Mouse (Mus musculus): ENCODE measurements around the gene Farp1. TPM values are rescaled to one million over a fixed set of nuclear protein-coding genes. Genes with fewer than 3 reads are reported as not detected.

Farp1 gene
- polyA plus RNA-seq, 1 experiment from 2014 or later, result 3.7 TPM

DNA sequence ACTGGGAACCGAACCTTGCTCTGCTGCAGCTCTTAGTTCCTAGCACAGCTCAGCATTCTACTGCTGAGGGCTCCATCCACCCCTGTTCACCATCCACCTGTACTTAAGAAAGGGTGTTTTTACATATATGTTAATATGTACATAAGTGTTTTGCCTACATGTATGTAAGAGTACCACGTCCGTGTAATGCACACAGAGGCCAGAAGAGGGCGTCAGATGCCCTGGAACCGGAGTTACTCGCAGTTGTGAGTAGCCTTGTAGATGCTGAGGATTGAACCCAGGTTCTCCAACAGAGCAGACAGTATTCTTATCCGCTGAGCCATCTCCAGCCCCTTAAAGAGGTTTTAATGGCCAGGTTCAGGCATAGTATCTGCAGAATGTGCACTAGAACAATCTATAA, 183.6 kb downstream of the Farp1 start:
- WGBS (ENCODE audit: insufficient replicate concordance), result 62% methylated on average over 7 of the region's 7 CpGs
- ATAC-seq (ENCODE audit: low read depth), result no peak

DNA sequence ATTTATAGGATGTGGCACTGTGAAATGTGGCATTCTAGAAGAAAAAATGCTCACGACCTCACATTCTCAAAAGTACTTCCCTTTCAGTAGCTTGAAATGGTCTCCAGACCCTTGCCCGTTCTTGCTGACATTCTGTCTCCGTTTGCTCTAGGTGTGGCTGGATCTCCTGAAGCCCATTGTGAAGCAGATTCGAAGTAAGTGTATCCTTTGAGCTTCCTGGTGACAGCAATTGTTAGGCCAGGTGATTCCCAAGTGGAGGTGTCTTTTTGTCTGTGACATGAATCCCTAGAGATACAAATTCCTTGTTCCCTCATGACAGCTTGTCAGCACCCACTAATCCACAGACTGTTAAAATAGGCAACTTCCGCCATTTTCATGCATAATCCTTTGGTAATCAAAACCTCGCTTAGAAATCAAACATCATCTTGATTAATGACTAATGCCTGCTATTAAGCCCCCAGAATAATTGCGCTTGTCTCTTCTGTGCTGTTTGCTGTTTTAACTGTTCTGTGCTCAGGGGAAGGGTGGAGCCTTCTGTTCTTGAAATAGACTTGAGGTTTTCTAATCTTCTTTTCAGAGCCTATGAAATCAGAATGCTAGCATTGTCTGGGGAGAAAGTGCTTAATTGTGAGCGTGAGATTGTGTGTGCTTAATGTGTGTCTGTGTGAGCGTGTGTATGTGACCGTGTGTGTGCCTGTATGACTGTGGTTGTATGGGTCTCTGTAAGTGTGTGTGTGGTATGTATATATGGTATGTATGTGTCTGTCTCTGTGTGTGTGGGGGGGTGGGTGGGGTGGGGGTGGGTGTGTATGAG, 184.4 kb downstream of the Farp1 start:
- Histone ChIP-seq H3K27ac (ENCODE audit: low read length) (no peak overlapping the region), H3K36me3 (ENCODE audit: control insufficient read depth, insufficient read depth) (no peaks in the 10 kb centered on the region), H3K4me3 (ENCODE audit: low read depth, low read length) (no peak overlapping the region), H3K9me3 (replicated peaks; ENCODE audit: control insufficient read depth, low read length) (no peaks in the 10 kb centered on the region), H3K9ac (ENCODE audit: low read depth, low read length) (no peak overlapping the region), H3K4me2 (ENCODE audit: low read depth, low read length) (no peak overlapping the region), H3K4me1 (ENCODE audit: control insufficient read depth, low read depth, low read length) (no peaks in the 10 kb centered on the region), H3K27me3 (ENCODE audit: control insufficient read depth, insufficient read depth, low read depth, low read length) (no peaks in the 10 kb centered on the region)
- WGBS (ENCODE audit: insufficient replicate concordance), result 58% methylated on average over 10 of the region's 10 CpGs
- ATAC-seq (ENCODE audit: low read depth), result no peak

More for the DNA sequence above, 183.6 kb downstream of the Farp1 start:
- Histone ChIP-seq H3K36me3 (ENCODE audit: control insufficient read depth, insufficient read depth) (no peaks in the 10 kb centered on the region), H3K4me3 (ENCODE audit: low read depth, low read length) (no peak overlapping the region), H3K27me3 (ENCODE audit: control insufficient read depth, insufficient read depth, low read depth, low read length) (no peaks in the 10 kb centered on the region), H3K4me2 (ENCODE audit: low read depth, low read length) (no peak overlapping the region), H3K9me3 (replicated peaks; ENCODE audit: control insufficient read depth, low read length) (no peaks in the 10 kb centered on the region), H3K9ac (ENCODE audit: low read depth, low read length) (no peak overlapping the region), H3K4me1 (ENCODE audit: control insufficient read depth, low read depth, low read length) (no peaks in the 10 kb centered on the region), H3K27ac (ENCODE audit: low read length) (no peak overlapping the region)

GRCm38 (mm10) chr14:121220040-121220322, 185.0 kb downstream of the Farp1 start:
- H3K27me3 ChIP-seq (ENCODE audit: control insufficient read depth, insufficient read depth, low read depth, low read length), result no peaks in the 10 kb centered on the region
- no peak for ATAC-seq (ENCODE audit: low read depth)
- H3K36me3 ChIP-seq (ENCODE audit: control insufficient read depth, insufficient read depth), result no peaks in the 10 kb centered on the region
- WGBS (ENCODE audit: insufficient replicate concordance), result 80% methylated on average over 1 of the region's 1 CpGs
- no peak overlapping the region for H3K4me2 ChIP-seq (ENCODE audit: low read depth, low read length)
- no peaks in the 10 kb centered on the region for H3K4me1 ChIP-seq (ENCODE audit: control insufficient read depth, low read depth, low read length)
- H3K9me3 ChIP-seq (replicated peaks; ENCODE audit: control insufficient read depth, low read length), result no peaks in the 10 kb centered on the region
- H3K4me3 ChIP-seq (ENCODE audit: low read depth, low read length), result no peak overlapping the region
- H3K27ac ChIP-seq (ENCODE audit: low read length), result no peak overlapping the region
- H3K9ac ChIP-seq (ENCODE audit: low read depth, low read length), result no peak overlapping the region

DNA sequence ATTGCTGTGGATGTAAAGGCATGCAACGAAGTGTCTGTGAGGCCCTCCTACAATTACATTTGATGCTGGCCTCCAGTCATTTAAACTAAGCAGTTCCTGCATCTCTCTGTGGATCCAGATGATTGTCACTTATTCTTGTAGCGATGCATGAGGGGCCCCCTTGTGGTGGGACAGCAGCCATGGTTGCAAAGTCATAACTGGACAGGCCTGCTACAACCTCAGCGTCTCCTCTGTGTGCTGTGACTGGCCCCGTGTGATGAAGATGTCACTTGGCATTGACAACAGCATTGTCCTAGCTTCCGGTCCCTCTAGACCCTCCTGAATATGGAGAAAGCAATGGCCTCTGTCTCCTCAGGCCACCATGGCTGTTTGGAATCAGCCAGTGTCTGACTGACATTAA, 185.7 kb downstream of the Farp1 start:
- 69% methylated on average over 5 of the region's 5 CpGs for WGBS (ENCODE audit: insufficient replicate concordance)
- no peak overlapping the region for H3K4me2 ChIP-seq (ENCODE audit: low read depth, low read length)
- no peaks in the 10 kb centered on the region for H3K36me3 ChIP-seq (ENCODE audit: control insufficient read depth, insufficient read depth)
- no peak for ATAC-seq (ENCODE audit: low read depth)
- no peak overlapping the region for H3K9ac ChIP-seq (ENCODE audit: low read depth, low read length)
- no peaks in the 10 kb centered on the region for H3K27me3 ChIP-seq (ENCODE audit: control insufficient read depth, insufficient read depth, low read depth, low read length)
- no peaks in the 10 kb centered on the region for H3K4me1 ChIP-seq (ENCODE audit: control insufficient read depth, low read depth, low read length)
- H3K27ac ChIP-seq (ENCODE audit: low read length), result no peak overlapping the region
- no peak overlapping the region for H3K4me3 ChIP-seq (ENCODE audit: low read depth, low read length)
- no peaks in the 10 kb centered on the region for H3K9me3 ChIP-seq (replicated peaks; ENCODE audit: control insufficient read depth, low read length)

DNA sequence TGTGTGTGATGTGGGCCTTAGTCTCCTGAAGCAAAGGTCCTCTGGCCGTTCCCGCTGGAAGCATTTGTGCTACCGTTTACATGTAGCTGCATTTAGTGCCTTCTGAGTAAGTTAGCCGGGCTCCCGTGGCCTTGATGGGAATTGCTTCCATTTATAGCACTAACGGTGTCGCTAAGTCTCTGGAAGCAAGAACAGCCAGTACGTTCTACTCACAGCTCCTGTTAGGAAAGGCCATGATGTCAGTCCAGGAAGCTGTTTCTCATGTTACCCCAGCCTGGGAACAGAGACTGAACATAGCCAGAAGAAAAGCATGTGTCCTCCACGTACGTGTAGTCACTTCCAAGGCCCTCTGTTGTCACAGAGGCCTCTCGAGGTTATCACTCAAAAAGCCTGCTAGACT, 190.8 kb downstream of the Farp1 start:
- Histone ChIP-seq H3K36me3 (ENCODE audit: control insufficient read depth, insufficient read depth) (no peaks in the 10 kb centered on the region), H3K9me3 (replicated peaks; ENCODE audit: control insufficient read depth, low read length) (no peaks in the 10 kb centered on the region), H3K4me2 (ENCODE audit: low read depth, low read length) (no peak overlapping the region), H3K9ac (ENCODE audit: low read depth, low read length) (no peak overlapping the region), H3K27ac (ENCODE audit: low read length) (no peak overlapping the region), H3K27me3 (ENCODE audit: control insufficient read depth, insufficient read depth, low read depth, low read length) (no peaks in the 10 kb centered on the region), H3K4me1 (ENCODE audit: control insufficient read depth, low read depth, low read length) (no peaks in the 10 kb centered on the region), H3K4me3 (ENCODE audit: low read depth, low read length) (no peak overlapping the region)
- WGBS (ENCODE audit: insufficient replicate concordance), result 62% methylated on average over 11 of the region's 11 CpGs
- no peak for ATAC-seq (ENCODE audit: low read depth)

DNA sequence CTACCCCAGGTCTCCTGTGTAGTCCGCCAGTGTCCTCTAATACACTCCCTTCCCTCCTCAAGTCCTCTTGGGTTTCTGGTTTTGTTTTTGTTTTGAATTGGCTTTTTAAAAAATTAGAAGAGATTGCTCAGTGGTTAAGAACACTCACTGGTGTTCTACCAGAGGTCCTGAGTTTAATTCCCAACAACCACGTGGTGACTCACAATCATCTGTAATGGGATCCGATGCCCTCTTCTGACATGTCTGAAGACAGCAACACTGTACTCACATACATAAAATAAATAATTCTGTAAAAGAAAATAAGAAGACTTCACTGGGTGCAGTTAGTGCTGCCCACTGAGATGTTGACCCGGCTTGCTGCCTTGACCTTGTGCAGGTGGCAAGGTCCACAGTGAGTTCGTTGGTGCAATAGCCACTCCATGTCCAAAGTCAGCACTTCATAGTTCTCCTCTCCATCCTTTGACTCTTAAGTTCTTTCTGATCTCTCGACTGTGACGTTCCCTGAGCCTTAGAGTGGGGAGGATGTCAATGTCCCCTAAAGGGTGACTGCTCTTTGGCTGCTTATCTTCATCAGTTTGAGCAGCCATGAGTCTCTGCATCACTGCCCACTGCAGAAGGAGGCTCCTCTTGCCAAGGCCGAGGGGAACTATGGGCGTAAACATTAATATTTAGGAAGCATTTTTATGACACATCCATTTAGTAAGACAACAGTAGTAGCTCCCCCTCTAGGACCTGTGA, 194.2 kb downstream of the Farp1 start:
- 66% methylated on average over 9 of the region's 9 CpGs for WGBS (ENCODE audit: insufficient replicate concordance)
- H3K27me3 ChIP-seq (ENCODE audit: control insufficient read depth, insufficient read depth, low read depth, low read length), result no peaks in the 10 kb centered on the region

DNA sequence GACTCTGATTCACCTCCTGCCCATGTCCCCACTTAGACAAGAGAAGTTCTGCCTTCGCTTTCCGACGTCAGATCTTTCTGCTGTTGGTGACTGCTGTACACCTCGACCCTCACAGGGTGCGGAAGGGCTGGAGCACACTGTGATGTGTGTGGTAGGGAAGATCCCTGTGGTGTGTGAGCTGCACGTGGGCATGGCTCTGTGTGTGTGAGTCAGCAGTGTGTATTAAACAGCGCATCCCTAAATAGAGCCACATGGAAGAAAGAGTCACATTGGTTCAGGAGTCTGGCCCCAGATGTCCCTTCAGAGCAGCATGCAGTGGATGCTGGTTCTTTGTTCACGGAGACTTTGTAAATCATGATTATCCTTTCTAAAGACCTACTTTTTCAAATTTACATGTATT, 196.2 kb downstream of the Farp1 start:
- H3K36me3 ChIP-seq (ENCODE audit: control insufficient read depth, insufficient read depth), result no peaks in the 10 kb centered on the region
- no peak overlapping the region for H3K4me2 ChIP-seq (ENCODE audit: low read depth, low read length)
- H3K9me3 ChIP-seq (replicated peaks; ENCODE audit: control insufficient read depth, low read length), result no peaks in the 10 kb centered on the region
- no peaks in the 10 kb centered on the region for H3K4me1 ChIP-seq (ENCODE audit: control insufficient read depth, low read depth, low read length)
- no peaks in the 10 kb centered on the region for H3K27me3 ChIP-seq (ENCODE audit: control insufficient read depth, insufficient read depth, low read depth, low read length)
- no peak overlapping the region for H3K9ac ChIP-seq (ENCODE audit: low read depth, low read length)
- no peak overlapping the region for H3K27ac ChIP-seq (ENCODE audit: low read length)
- no peak for ATAC-seq (ENCODE audit: low read depth)
- no peak overlapping the region for H3K4me3 ChIP-seq (ENCODE audit: low read depth, low read length)
- 74% methylated on average over 8 of the region's 8 CpGs for WGBS (ENCODE audit: insufficient replicate concordance)

More for the DNA sequence above, 194.2 kb downstream of the Farp1 start:
- Histone ChIP-seq H3K36me3 (ENCODE audit: control insufficient read depth, insufficient read depth) (no peaks in the 10 kb centered on the region), H3K27ac (ENCODE audit: low read length) (no peak overlapping the region), H3K4me3 (ENCODE audit: low read depth, low read length) (no peak overlapping the region), H3K9ac (ENCODE audit: low read depth, low read length) (no peak overlapping the region), H3K4me1 (ENCODE audit: control insufficient read depth, low read depth, low read length) (no peaks in the 10 kb centered on the region), H3K4me2 (ENCODE audit: low read depth, low read length) (no peak overlapping the region), H3K9me3 (replicated peaks; ENCODE audit: control insufficient read depth, low read length) (no peaks in the 10 kb centered on the region)
- no peak for ATAC-seq (ENCODE audit: low read depth)

DNA sequence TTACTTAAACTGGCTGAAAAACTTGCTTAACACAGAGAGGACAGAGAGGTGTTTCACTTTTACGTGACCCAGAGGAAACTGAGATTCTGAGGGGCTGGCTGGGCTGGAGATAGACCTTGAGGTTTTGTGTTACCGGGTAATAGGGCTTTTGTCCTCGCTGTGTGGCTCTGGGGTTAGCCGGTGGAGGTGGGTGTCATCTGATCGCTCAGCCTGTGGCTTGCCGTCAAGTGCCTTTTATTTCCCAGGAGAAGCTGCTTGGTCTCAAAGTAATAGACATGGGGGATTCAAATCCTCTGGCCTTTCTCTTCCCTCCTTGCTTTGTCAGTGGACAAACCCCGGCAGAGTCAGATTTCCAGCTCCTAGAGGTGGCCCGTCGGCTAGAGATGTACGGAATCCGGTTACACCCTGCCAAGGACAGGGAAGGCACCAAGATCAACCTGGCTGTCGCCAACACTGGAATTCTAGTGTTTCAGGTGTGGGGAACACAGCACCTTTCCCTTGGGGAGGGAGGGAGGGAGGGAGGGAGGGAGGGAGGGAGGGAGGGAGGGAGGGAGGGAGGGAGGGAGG, 199.8 kb downstream of the Farp1 start:
- H3K27ac ChIP-seq (ENCODE audit: low read length), result no peak overlapping the region
- no peak overlapping the region for H3K9ac ChIP-seq (ENCODE audit: low read depth, low read length)
- H3K4me2 ChIP-seq (ENCODE audit: low read depth, low read length), result no peak overlapping the region
- WGBS (ENCODE audit: insufficient replicate concordance), result 64% methylated on average over 12 of the region's 12 CpGs
- H3K27me3 ChIP-seq (ENCODE audit: control insufficient read depth, insufficient read depth, low read depth, low read length), result no peaks in the 10 kb centered on the region
- no peak for ATAC-seq (ENCODE audit: low read depth)
- no peaks in the 10 kb centered on the region for H3K36me3 ChIP-seq (ENCODE audit: control insufficient read depth, insufficient read depth)
- H3K9me3 ChIP-seq (replicated peaks; ENCODE audit: control insufficient read depth, low read length), result no peaks in the 10 kb centered on the region
- H3K4me1 ChIP-seq (ENCODE audit: control insufficient read depth, low read depth, low read length), result no peaks in the 10 kb centered on the region
- no peak overlapping the region for H3K4me3 ChIP-seq (ENCODE audit: low read depth, low read length)

- no peaks in the 10 kb centered on the region for H3K4me1 ChIP-seq (ENCODE audit: control insufficient read depth, low read depth, low read length)
- no peaks in the 10 kb centered on the region for H3K27me3 ChIP-seq (ENCODE audit: control insufficient read depth, insufficient read depth, low read depth, low read length)
- ATAC-seq (ENCODE audit: low read depth), result no peak
- 59% methylated on average over 4 of the region's 4 CpGs for WGBS (ENCODE audit: insufficient replicate concordance)
- no peaks in the 10 kb centered on the region for H3K36me3 ChIP-seq (ENCODE audit: control insufficient read depth, insufficient read depth)
- H3K9me3 ChIP-seq (replicated peaks; ENCODE audit: control insufficient read depth, low read length), result no peaks in the 10 kb centered on the region
- H3K9ac ChIP-seq (ENCODE audit: low read depth, low read length), result no peak overlapping the region
- H3K4me3 ChIP-seq (ENCODE audit: low read depth, low read length), result no peak overlapping the region
- H3K27ac ChIP-seq (ENCODE audit: low read length), result no peak overlapping the region
- no peak overlapping the region for H3K4me2 ChIP-seq (ENCODE audit: low read depth, low read length)
Observed at GRCm38 (mm10) chr14:121236736-121237135, 201.7 kb downstream of the Farp1 start.
